Mouse (Mus musculus) embryonic facial prominence, embryonic 11.5 days (tissue): ENCODE data around the gene Ccser2. TPM values are rescaled to one million over a fixed set of nuclear protein-coding genes. Genes with fewer than 3 reads are reported as not detected.
A peak's percentile ranks its signal among the peaks of the same experiment; 100 is the strongest.

ENCODE experiments used
- ATAC-seq: fragments of 200-750 bp; cut with Nextera tagmentation; replicated peaks from 2 replicates; pipeline ENCODE4 v1.8.0; 2017; ENCODE audit warnings: low read depth; ENCODE audit not compliant: insufficient number of reproducible peaks, low FRiP score, low TSS enrichment
- DNase-seq: peaks from one replicate; pipeline ENCODE4 v3.0.0-alpha.2; 2015; ENCODE audit warnings: low spot score
- H3K27ac ChIP-seq: fragments of 300-500 bp; sonication (generic); replicated peaks from 2 replicates; pipeline ENCODE4 v1.5.1; 2014; ENCODE audit warnings: mild to moderate bottlenecking, low read depth, low read length, control low read depth
- H3K27me3 ChIP-seq: fragments of 300-500 bp; sonication (generic); 2 replicates; pipeline ENCODE4 v1.6.1; 2014; ENCODE audit warnings: mild to moderate bottlenecking, low read length, moderate library complexity, mixed read lengths; ENCODE audit not compliant: control insufficient read depth, insufficient read depth
- H3K36me3 ChIP-seq: fragments of 300-500 bp; sonication (generic); replicated peaks from 2 replicates; pipeline ENCODE4 v1.6.1; 2014; ENCODE audit warnings: low read depth, mild to moderate bottlenecking, low read length, moderate library complexity, mixed read lengths; ENCODE audit not compliant: control insufficient read depth, insufficient read depth
- H3K4me1 ChIP-seq: fragments of 300-500 bp; sonication (generic); 2 replicates; pipeline ENCODE4 v1.6.1; 2014; ENCODE audit warnings: low read length, mixed read lengths; ENCODE audit not compliant: control insufficient read depth, insufficient read depth
- H3K4me2 ChIP-seq: fragments of 300-500 bp; sonication (generic); 2 replicates; pipeline ENCODE4 v1.6.1; 2014; ENCODE audit warnings: low read depth, mild to moderate bottlenecking, control low read depth, low read length, moderate library complexity
- H3K4me3 ChIP-seq: fragments of 300-500 bp; sonication (generic); 2 replicates; pipeline ENCODE4 v1.5.1; 2014; ENCODE audit warnings: low read depth, low read length, control low read depth
- H3K9ac ChIP-seq: fragments of 300-500 bp; sonication (generic); replicated peaks from 2 replicates; pipeline ENCODE4 v1.6.1; 2014; ENCODE audit warnings: mild to moderate bottlenecking, control low read depth, low read length
- H3K9me3 ChIP-seq: fragments of 300-500 bp; sonication (generic); replicated peaks from 2 replicates; pipeline ENCODE4 v1.6.1; 2016; ENCODE audit warnings: mild to moderate bottlenecking, low read length, inconsistent platforms, mixed read lengths; ENCODE audit not compliant: control insufficient read depth
- WGBS: fragments of 180-500 bp; shearing (Covaris S2); extraction: QIAGEN DNeasy Blood & Tissue Kit; methylation state at CpG from one replicate; pipeline ENCODE4 v1.1.7; 2014; 5-methylcytosine and 5-hydroxymethylcytosine counted together
- polyA plus RNA-seq: library from polyadenylated mRNA; unstranded; fragments of >200 nt; fragmentation: Nextera tagmentation; extraction: Ambion mirVana; gene quantifications from 2 replicates; pipeline ENCODE4 v1.2.1, GENCODE M21; 2014

Gene Ccser2
- polyA plus RNA-seq, 1 experiment from 2014 or later = 34.5 TPM

GRCm38 (mm10) chr14:36962477-36962876, 6.1 kb downstream of the Ccser2 start:
- 91% methylated on average over 2 of the region's 2 CpGs for WGBS
- H3K4me2 ChIP-seq = no peak overlapping the region
- no peaks in the 10 kb centered on the region for H3K27me3 ChIP-seq
- no peak overlapping the region for H3K9ac ChIP-seq
- ATAC-seq = no peak
- H3K4me1 ChIP-seq = no peaks in the 10 kb centered on the region
- H3K9me3 ChIP-seq = no peaks in the 10 kb centered on the region
- DNase-seq = no peak
- H3K4me3 ChIP-seq = no peak overlapping the region
- no peaks in the 10 kb centered on the region for H3K36me3 ChIP-seq
- no peak overlapping the region for H3K27ac ChIP-seq

GRCm38 (mm10) chr14:36957719-36958118, 10.9 kb downstream of the Ccser2 start:
- H3K27me3 ChIP-seq = no peaks in the 10 kb centered on the region
- no peaks in the 10 kb centered on the region for H3K36me3 ChIP-seq
- H3K4me1 ChIP-seq = no peaks in the 10 kb centered on the region
- WGBS = 84% methylated on average over 6 of the region's 6 CpGs
- DNase-seq (no peak), ATAC-seq (no peak)
- H3K9me3 ChIP-seq = no peaks in the 10 kb centered on the region
- no peak overlapping the region for H3K9ac ChIP-seq
- no peak overlapping the region for H3K4me3 ChIP-seq
- H3K4me2 ChIP-seq = no peak overlapping the region
- H3K27ac ChIP-seq = no peak overlapping the region

GRCm38 (mm10) chr14:36957261-36957660, 11.3 kb downstream of the Ccser2 start:
- H3K36me3 ChIP-seq = no peaks in the 10 kb centered on the region
- H3K4me3 ChIP-seq = no peak overlapping the region
- H3K27ac ChIP-seq = no peak overlapping the region
- H3K9me3 ChIP-seq = no peaks in the 10 kb centered on the region
- H3K4me2 ChIP-seq = no peak overlapping the region
- 69% methylated on average over 6 of the region's 6 CpGs for WGBS
- no peaks in the 10 kb centered on the region for H3K4me1 ChIP-seq
- no peak overlapping the region for H3K9ac ChIP-seq
- no peak for DNase-seq
- H3K27me3 ChIP-seq = no peaks in the 10 kb centered on the region
- ATAC-seq = no peak

GRCm38 (mm10) chr14:36956717-36957116, 11.9 kb downstream of the Ccser2 start:
- no peaks in the 10 kb centered on the region for H3K36me3 ChIP-seq
- H3K27ac ChIP-seq = no peak overlapping the region
- 64% methylated on average over 5 of the region's 5 CpGs for WGBS
- no peak overlapping the region for H3K4me2 ChIP-seq
- no peaks in the 10 kb centered on the region for H3K9me3 ChIP-seq
- H3K9ac ChIP-seq = no peak overlapping the region
- ATAC-seq (no peak), DNase-seq (no peak)
- H3K27me3 ChIP-seq = no peaks in the 10 kb centered on the region
- no peaks in the 10 kb centered on the region for H3K4me1 ChIP-seq
- no peak overlapping the region for H3K4me3 ChIP-seq

GRCm38 (mm10) chr14:36952687-36953426, 15.7 kb downstream of the Ccser2 start:
- ATAC-seq = no peak
- H3K4me1 ChIP-seq = no peaks in the 10 kb centered on the region
- no peak overlapping the region for H3K27ac ChIP-seq
- H3K4me2 ChIP-seq = no peak overlapping the region
- no peaks in the 10 kb centered on the region for H3K36me3 ChIP-seq
- H3K27me3 ChIP-seq = no peaks in the 10 kb centered on the region
- no peak overlapping the region for H3K4me3 ChIP-seq
- H3K9ac ChIP-seq = no peak overlapping the region
- H3K9me3 ChIP-seq = no peaks in the 10 kb centered on the region
- 91% methylated on average over 10 of the region's 10 CpGs for WGBS
- no peak for DNase-seq

GRCm38 (mm10) chr14:36952142-36952541, 16.4 kb downstream of the Ccser2 start:
- ATAC-seq (no peak), DNase-seq (peak; percentile 68)
- Histone ChIP-seq H3K9me3 (no peaks in the 10 kb centered on the region), H3K36me3 (no peaks in the 10 kb centered on the region), H3K9ac (no peak overlapping the region), H3K4me2 (no peak overlapping the region), H3K27me3 (no peaks in the 10 kb centered on the region), H3K4me1 (no peaks in the 10 kb centered on the region), H3K4me3 (no peak overlapping the region), H3K27ac (no peak overlapping the region)
- 33% methylated on average over 2 of the region's 2 CpGs for WGBS

GRCm38 (mm10) chr14:36942716-36943115, 25.9 kb downstream of the Ccser2 start:
- DNase-seq (no peak), ATAC-seq (no peak)
- no peaks in the 10 kb centered on the region for H3K36me3 ChIP-seq
- no peak overlapping the region for H3K27ac ChIP-seq
- 60% methylated on average over 5 of the region's 5 CpGs for WGBS
- no peak overlapping the region for H3K4me3 ChIP-seq
- H3K9ac ChIP-seq = no peak overlapping the region
- no peaks in the 10 kb centered on the region for H3K27me3 ChIP-seq
- H3K4me1 ChIP-seq = no peaks in the 10 kb centered on the region
- H3K9me3 ChIP-seq = no peaks in the 10 kb centered on the region
- H3K4me2 ChIP-seq = no peak overlapping the region

GRCm38 (mm10) chr14:36937941-36938340, 30.6 kb downstream of the Ccser2 start:
- 74% methylated on average over 2 of the region's 2 CpGs for WGBS
- no peaks in the 10 kb centered on the region for H3K36me3 ChIP-seq
- H3K9ac ChIP-seq = no peak overlapping the region
- H3K9me3 ChIP-seq = no peaks in the 10 kb centered on the region
- ATAC-seq = no peak
- no peak for DNase-seq
- H3K27ac ChIP-seq = no peak overlapping the region
- no peak overlapping the region for H3K4me2 ChIP-seq
- no peaks in the 10 kb centered on the region for H3K4me1 ChIP-seq
- H3K27me3 ChIP-seq = no peaks in the 10 kb centered on the region
- no peak overlapping the region for H3K4me3 ChIP-seq
